Mouse (Mus musculus): ENCODE results near the gene Ctnna3. TPM values are rescaled to one million over a fixed set of nuclear protein-coding genes. Genes with fewer than 3 reads are reported as not detected.
"Not testable (repeated sequence)": the region's sequence is repeated elsewhere in the genome, so short reads cannot be mapped to it uniquely, and the experiment has no call there.

The Ctnna3 gene
- total and polyA plus RNA-seq, 2 experiments from 2014 or later = 18.6 to 62.6 TPM

DNA sequence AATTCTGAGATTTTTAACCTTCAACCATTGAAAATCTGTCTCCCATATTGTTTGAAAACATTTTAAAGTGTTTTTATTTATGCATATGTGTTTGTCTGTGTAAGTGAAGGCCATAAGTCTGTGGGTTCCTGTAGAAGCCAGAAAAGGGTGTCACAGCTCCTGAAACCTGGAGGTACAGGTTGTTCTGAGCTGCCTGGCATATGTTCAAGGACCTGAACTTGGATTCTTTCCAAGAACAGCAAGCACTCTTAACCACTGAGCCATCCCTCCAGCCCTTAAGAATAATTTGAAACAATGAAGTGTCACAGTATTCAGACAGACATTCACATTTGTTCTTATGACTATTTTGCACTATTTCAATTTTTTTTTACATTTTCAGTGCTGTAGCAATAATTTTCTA is 1528.5 kb downstream of the Ctnna3 start:
- H3K27me3 ChIP-seq (ENCODE audit: control insufficient read depth, insufficient read depth, low read length) = no peaks in the 10 kb centered on the region
- DNase-seq (ENCODE audit: low spot score) (no peak), ATAC-seq (ENCODE audit: insufficient read depth, low read depth) (no peak)
- H3K4me1 ChIP-seq (ENCODE audit: control insufficient read depth, insufficient read depth) = peaks cover 2% of the 10 kb centered on the region; the same call in 1 of the 2 replicates
- no peak overlapping the region for H3K9ac ChIP-seq (replicated peaks; ENCODE audit: low read depth, low read length)
- H3K9me3 ChIP-seq (replicated peaks; ENCODE audit: control insufficient read depth, low read length) = no peaks in the 10 kb centered on the region
- TF ChIP-seq EP300 (IDR thresholded peaks at IDR 0.05; ENCODE audit: low read depth) = no peak
- TF ChIP-seq CTCF (IDR thresholded peaks at IDR 0.05; ENCODE audit: low read depth) = no peak
- H3K27ac ChIP-seq (ENCODE audit: low read depth) = no peak overlapping the region
- H3K4me3 ChIP-seq (ENCODE audit: low read depth, low read length) = no peak overlapping the region
- H3K36me3 ChIP-seq (replicated peaks; ENCODE audit: control insufficient read depth, insufficient read depth, low read length) = no peaks in the 10 kb centered on the region
- no peak overlapping the region for H3K4me2 ChIP-seq (ENCODE audit: low read depth, low read length)

DNA sequence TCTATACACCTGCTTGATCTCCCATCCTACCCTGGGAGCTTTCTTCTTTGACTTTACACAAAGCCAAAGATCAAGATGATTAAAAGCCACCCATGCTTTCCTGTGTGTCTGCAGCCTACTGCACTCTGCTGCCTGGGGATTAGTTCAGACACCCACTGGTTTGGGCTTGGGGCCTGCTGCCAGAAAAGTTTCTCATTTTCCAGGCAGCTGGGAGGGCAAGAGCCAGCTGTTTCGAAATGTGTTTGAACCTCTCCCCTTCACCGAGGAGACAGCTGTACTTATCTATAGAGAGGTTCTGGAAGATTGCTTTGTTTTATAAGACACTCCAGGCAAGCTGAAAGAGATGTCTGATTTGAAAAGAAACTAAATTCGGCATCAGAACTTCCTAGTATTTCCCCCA is 1563.0 kb downstream of the Ctnna3 start:
- 47% methylated on average over 3 of the region's 3 CpGs for WGBS

DNA sequence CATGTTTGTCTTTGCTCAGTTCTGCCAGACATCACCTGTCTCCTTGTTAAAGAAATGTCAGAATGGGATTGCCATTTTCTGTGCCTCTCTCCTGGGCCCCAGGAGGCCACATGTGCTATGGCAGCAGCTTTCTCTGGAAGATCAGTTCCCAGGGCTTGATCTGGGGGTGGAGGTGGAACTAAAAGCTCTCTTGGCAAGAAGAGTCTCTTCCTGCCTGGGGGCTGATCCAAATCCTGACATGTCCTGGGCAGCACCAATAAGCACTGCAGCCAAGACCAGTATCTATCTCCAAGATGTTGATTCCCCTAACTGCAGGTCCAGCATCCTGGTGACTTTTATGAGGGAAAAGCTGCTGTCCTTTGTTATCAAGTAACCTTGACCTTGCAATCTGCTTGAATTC is 1583.6 kb downstream of the Ctnna3 start:
- H3K36me3 ChIP-seq (replicated peaks; ENCODE audit: control insufficient read depth, insufficient read depth, low read length) = no peaks in the 10 kb centered on the region

More for the DNA sequence above, 1563.0 kb downstream of the Ctnna3 start:
- Histone ChIP-seq H3K9me3 (replicated peaks; ENCODE audit: control insufficient read depth, low read length) (no peaks in the 10 kb centered on the region), H3K4me1 (ENCODE audit: control insufficient read depth, insufficient read depth) (no peaks in the 10 kb centered on the region), H3K9ac (replicated peaks; ENCODE audit: low read depth, low read length) (no peak overlapping the region), H3K36me3 (replicated peaks; ENCODE audit: control insufficient read depth, insufficient read depth, low read length) (no peaks in the 10 kb centered on the region), H3K27me3 (ENCODE audit: control insufficient read depth, insufficient read depth, low read length) (no peaks in the 10 kb centered on the region), H3K4me3 (ENCODE audit: low read depth, low read length) (no peak overlapping the region), H3K27ac (ENCODE audit: low read depth) (no peak overlapping the region), H3K4me2 (ENCODE audit: low read depth, low read length) (no peak overlapping the region)
- no peak for TF ChIP-seq EP300 (IDR thresholded peaks at IDR 0.05; ENCODE audit: low read depth)
- TF ChIP-seq CTCF (IDR thresholded peaks at IDR 0.05; ENCODE audit: low read depth) = no peak
- no peak for ATAC-seq (ENCODE audit: insufficient read depth, low read depth)
- no peak for DNase-seq (ENCODE audit: low spot score)

DNA sequence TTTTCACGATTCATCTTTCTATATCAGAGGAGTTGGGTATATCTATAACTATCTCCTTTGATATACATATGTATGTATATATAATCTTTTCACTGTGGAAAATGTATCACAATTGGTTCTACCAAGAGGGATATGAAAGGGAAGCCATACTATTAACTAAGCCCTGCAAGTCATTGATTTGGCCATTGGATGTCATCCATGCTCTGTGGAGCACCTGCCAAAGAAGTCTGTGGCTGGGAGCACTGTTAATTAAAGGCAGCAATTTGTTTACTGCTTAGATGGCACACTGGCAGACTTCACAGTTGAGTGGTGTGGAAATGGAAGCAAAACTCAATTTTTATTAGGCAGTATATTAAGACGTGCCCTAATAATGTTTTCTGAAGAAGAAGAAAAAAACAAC is 1592.8 kb downstream of the Ctnna3 start:
- no peaks in the 10 kb centered on the region for H3K4me1 ChIP-seq (ENCODE audit: control insufficient read depth, insufficient read depth)

More for the DNA sequence above, 1583.6 kb downstream of the Ctnna3 start:
- Histone ChIP-seq H3K27me3 (ENCODE audit: control insufficient read depth, insufficient read depth, low read length) (no peaks in the 10 kb centered on the region), H3K4me2 (ENCODE audit: low read depth, low read length) (no peak overlapping the region), H3K9ac (replicated peaks; ENCODE audit: low read depth, low read length) (no peak overlapping the region), H3K9me3 (replicated peaks; ENCODE audit: control insufficient read depth, low read length) (no peaks in the 10 kb centered on the region), H3K27ac (ENCODE audit: low read depth) (no peak overlapping the region), H3K4me3 (ENCODE audit: low read depth, low read length) (no peak overlapping the region), H3K4me1 (ENCODE audit: control insufficient read depth, insufficient read depth) (no peaks in the 10 kb centered on the region)
- TF ChIP-seq CTCF (IDR thresholded peaks at IDR 0.05; ENCODE audit: low read depth) = no peak
- no peak for TF ChIP-seq EP300 (IDR thresholded peaks at IDR 0.05; ENCODE audit: low read depth)
- DNase-seq (ENCODE audit: low spot score) = no peak
- no peak for ATAC-seq (ENCODE audit: insufficient read depth, low read depth)

DNA sequence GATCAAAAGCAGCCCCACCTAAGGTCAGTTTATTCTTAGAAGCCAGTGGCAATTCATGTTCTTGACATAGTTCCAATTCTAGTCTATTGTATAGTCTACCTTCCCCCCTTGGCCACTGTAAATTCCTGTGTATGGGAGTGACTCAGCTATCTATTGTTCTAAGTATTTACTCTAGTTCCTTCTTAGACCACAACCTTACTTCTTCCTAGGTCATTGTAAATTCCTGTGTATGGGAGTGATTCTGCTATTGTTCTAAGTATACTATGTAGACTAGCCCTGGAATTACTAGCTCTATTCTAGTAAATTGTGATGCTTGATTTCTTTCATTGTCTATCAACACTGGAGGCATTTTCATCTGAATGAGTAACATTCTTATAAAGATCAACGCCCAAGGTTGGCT is 1603.6 kb downstream of the Ctnna3 start:
- H3K36me3 ChIP-seq (replicated peaks; ENCODE audit: control insufficient read depth, insufficient read depth, low read length); ATAC-seq (ENCODE audit: insufficient read depth, low read depth); DNase-seq (ENCODE audit: low spot score); H3K4me3 ChIP-seq (ENCODE audit: low read depth, low read length); H3K27ac ChIP-seq (ENCODE audit: low read depth); H3K4me1 ChIP-seq (ENCODE audit: control insufficient read depth, insufficient read depth); H3K9ac ChIP-seq (replicated peaks; ENCODE audit: low read depth, low read length); H3K4me2 ChIP-seq (ENCODE audit: low read depth, low read length); H3K27me3 ChIP-seq (ENCODE audit: control insufficient read depth, insufficient read depth, low read length); H3K9me3 ChIP-seq (replicated peaks; ENCODE audit: control insufficient read depth, low read length): not testable (repeated sequence)
- 79% methylated on average over 1 of the region's 1 CpGs for WGBS

More for the DNA sequence above, 1592.8 kb downstream of the Ctnna3 start:
- no peak overlapping the region for H3K9ac ChIP-seq (replicated peaks; ENCODE audit: low read depth, low read length)
- H3K27ac ChIP-seq (ENCODE audit: low read depth) = no peak overlapping the region
- H3K27me3 ChIP-seq (ENCODE audit: control insufficient read depth, insufficient read depth, low read length) = no peaks in the 10 kb centered on the region
- H3K4me2 ChIP-seq (ENCODE audit: low read depth, low read length) = no peak overlapping the region
- TF ChIP-seq EP300 (IDR thresholded peaks at IDR 0.05; ENCODE audit: low read depth) = no peak
- TF ChIP-seq CTCF (IDR thresholded peaks at IDR 0.05; ENCODE audit: low read depth) = no peak
- DNase-seq (ENCODE audit: low spot score) (no peak), ATAC-seq (ENCODE audit: insufficient read depth, low read depth) (no peak)
- 76% methylated on average over 2 of the region's 2 CpGs for WGBS
- H3K9me3 ChIP-seq (replicated peaks; ENCODE audit: control insufficient read depth, low read length) = no peaks in the 10 kb centered on the region
- H3K36me3 ChIP-seq (replicated peaks; ENCODE audit: control insufficient read depth, insufficient read depth, low read length) = no peaks in the 10 kb centered on the region
- H3K4me3 ChIP-seq (ENCODE audit: low read depth, low read length) = no peak overlapping the region

Other genes with a start within 250 kb of the Ctnna3 start
- 26.5 and 33.5 TPM in 2 replicates for gene Mypn, start 226.1 kb upstream of the Ctnna3 start, total RNA-seq (2014; rRNA removed; ENCODE audit: low replicate concordance)
- 12.2 and 12.7 TPM in 2 replicates for gene Mypn, start 226.1 kb upstream of the Ctnna3 start, polyA plus RNA-seq (2015; fragmentation: Nextera tagmentation; extraction: Ambion mirVana)
- gene Herc4, start 186.3 kb upstream of the Ctnna3 start, total RNA-seq (2014; rRNA removed; ENCODE audit: low replicate concordance) = 45.1 and 46.3 TPM in 2 replicates
- 24.9 and 25.0 TPM in 2 replicates for gene Herc4, start 186.3 kb upstream of the Ctnna3 start, polyA plus RNA-seq (2015; fragmentation: Nextera tagmentation; extraction: Ambion mirVana)
- gene Sirt1, start 48.4 kb upstream of the Ctnna3 start, total RNA-seq (2014; rRNA removed; ENCODE audit: low replicate concordance) = 10.4 and 10.7 TPM in 2 replicates
- gene Sirt1, start 48.4 kb upstream of the Ctnna3 start, polyA plus RNA-seq (2015; fragmentation: Nextera tagmentation; extraction: Ambion mirVana) = 2.1 and 2.5 TPM in 2 replicates
- gene Dnajc12, start 47.7 kb upstream of the Ctnna3 start, total RNA-seq (2014; rRNA removed; ENCODE audit: low replicate concordance) = 3.2 and 3.6 TPM in 2 replicates
- 9.5 and 11.0 TPM in 2 replicates for gene Dnajc12, start 47.7 kb upstream of the Ctnna3 start, polyA plus RNA-seq (2015; fragmentation: Nextera tagmentation; extraction: Ambion mirVana)
- gene Gm7075, start 8.3 kb upstream of the Ctnna3 start, total RNA-seq (2014; rRNA removed; ENCODE audit: low replicate concordance) = not detected in 2 replicates
- not detected in 2 replicates for gene Gm7075, start 8.3 kb upstream of the Ctnna3 start, polyA plus RNA-seq (2015; fragmentation: Nextera tagmentation; extraction: Ambion mirVana)